Mouse (Mus musculus): ENCODE measurements around the gene Fam81b. TPM values are rescaled to one million over a fixed set of nuclear protein-coding genes. Genes with fewer than 3 reads are reported as not detected.

The Fam81b gene
- polyA plus RNA-seq, 1 experiment from 2014 or later: not detected

DNA sequence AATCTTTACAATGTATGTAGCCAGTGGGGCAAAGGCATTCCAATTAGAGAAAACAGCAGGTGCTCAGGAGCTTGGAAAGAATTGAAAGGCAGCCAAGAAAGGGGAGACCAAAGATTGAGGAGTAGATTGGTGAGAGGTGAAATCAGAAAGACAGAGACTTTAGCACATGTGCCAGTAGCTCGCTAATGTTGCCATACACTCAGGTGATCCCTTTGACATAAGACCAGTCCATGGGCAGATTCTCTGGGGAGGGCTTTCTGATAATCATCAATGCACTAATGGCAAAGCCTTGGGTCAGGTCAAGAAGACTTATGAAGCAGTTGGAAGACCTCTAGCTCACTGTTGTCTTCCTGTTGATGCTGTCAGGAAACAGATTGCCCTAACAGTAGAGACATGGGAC is 671 bp downstream of the Fam81b start:
- no peaks in the 10 kb centered on the region for H3K27me3 ChIP-seq (ENCODE audit: insufficient read depth, low read length)
- no peaks in the 10 kb centered on the region for H3K36me3 ChIP-seq (ENCODE audit: insufficient read depth)
- WGBS: 75% methylated on average over 1 of the region's 1 CpGs
- ATAC-seq (ENCODE audit: insufficient read depth) (no peak), DNase-seq (no peak)
- H3K9ac ChIP-seq: no peak overlapping the region
- H3K4me2 ChIP-seq: no peak overlapping the region
- TF ChIP-seq CTCF (IDR thresholded peaks at IDR 0.05; ENCODE audit: low read depth): no peak
- H3K9me3 ChIP-seq (ENCODE audit: low read depth, low read length): no peaks in the 10 kb centered on the region
- no peaks in the 10 kb centered on the region for H3K4me1 ChIP-seq (ENCODE audit: insufficient read depth)
- H3K4me3 ChIP-seq (ENCODE audit: low read depth, low read length): no peak overlapping the region
- H3K27ac ChIP-seq (ENCODE audit: low read depth): no peak overlapping the region

DNA sequence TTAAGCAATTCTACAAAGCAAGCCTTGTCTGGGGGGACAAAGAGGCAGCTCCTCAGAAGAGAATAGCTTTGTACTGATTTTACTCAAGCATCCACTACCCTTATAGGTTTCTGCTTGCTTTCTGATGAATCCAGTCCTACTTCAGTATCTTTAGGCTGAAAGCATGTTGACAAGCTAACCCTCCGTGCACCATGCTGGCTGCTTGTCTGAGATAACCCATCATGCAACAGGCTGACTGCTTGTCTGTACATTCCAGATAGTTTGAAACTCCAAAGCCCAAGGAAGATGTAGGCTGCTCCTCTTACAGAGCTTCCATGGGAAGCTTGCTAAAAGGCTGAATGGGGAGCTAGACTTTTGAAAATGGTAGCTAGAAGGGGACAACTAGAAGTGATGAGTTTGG is 1.7 kb downstream of the Fam81b start:
- Histone ChIP-seq H3K9ac (no peak overlapping the region), H3K9me3 (ENCODE audit: low read depth, low read length) (no peaks in the 10 kb centered on the region), H3K4me2 (no peak overlapping the region), H3K36me3 (ENCODE audit: insufficient read depth) (no peaks in the 10 kb centered on the region), H3K27ac (ENCODE audit: low read depth) (no peak overlapping the region), H3K4me1 (ENCODE audit: insufficient read depth) (no peaks in the 10 kb centered on the region), H3K4me3 (ENCODE audit: low read depth, low read length) (no peak overlapping the region), H3K27me3 (ENCODE audit: insufficient read depth, low read length) (no peaks in the 10 kb centered on the region)
- no peak for TF ChIP-seq CTCF (IDR thresholded peaks at IDR 0.05; ENCODE audit: low read depth)
- ATAC-seq (ENCODE audit: insufficient read depth) (no peak), DNase-seq (no peak)
- WGBS: 61% methylated on average over 1 of the region's 1 CpGs

DNA sequence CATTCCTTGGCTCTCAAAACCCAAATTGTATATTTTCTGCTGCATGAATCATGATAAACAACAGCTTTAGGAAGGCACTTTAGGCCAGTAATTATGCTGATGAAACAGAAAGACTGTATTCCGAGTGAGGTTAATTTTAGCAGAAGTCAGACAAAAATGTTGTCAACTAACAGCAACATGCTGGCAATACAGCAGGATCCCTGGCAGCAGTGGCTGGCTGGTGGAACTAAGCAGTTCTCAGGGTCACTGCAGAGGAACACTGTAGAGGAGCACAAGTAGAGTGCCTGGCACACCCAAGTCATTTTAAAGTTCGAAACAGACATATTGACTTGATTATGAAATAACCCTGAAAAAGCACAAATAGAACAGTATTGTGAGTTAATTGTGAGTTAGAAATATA is 2.8 kb downstream of the Fam81b start:
- peak; percentile 37 for DNase-seq

DNA sequence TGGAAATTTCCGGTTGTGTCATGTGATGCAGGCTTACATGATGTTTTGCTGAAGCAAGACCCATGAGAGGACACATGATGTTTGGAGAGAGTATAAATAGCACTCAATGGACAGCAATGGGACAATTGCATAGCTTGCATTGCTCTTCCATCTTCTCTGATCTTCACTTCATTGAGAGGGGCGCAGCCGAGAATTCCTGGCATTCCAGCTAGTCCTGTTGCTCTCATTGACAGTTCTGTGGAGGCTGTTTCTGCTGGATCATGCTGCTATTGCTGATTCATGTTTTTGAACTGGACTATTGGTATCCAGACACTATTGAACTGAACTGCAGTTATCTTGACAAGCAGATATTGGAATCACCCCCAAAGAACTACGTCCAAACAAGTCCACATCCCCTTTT is 12.8 kb downstream of the Fam81b start:
- no peaks in the 10 kb centered on the region for H3K9me3 ChIP-seq (ENCODE audit: low read depth, low read length)
- H3K4me2 ChIP-seq: no peak overlapping the region
- no peaks in the 10 kb centered on the region for H3K27me3 ChIP-seq (ENCODE audit: insufficient read depth, low read length)
- no peak overlapping the region for H3K27ac ChIP-seq (ENCODE audit: low read depth)
- ATAC-seq (ENCODE audit: insufficient read depth): no peak
- 48% methylated on average over 4 of the region's 4 CpGs for WGBS
- no peaks in the 10 kb centered on the region for H3K36me3 ChIP-seq (ENCODE audit: insufficient read depth)
- H3K4me3 ChIP-seq (ENCODE audit: low read depth, low read length): no peak overlapping the region
- TF ChIP-seq CTCF (IDR thresholded peaks at IDR 0.05; ENCODE audit: low read depth): no peak
- DNase-seq: no peak
- H3K4me1 ChIP-seq (ENCODE audit: insufficient read depth): no peaks in the 10 kb centered on the region
- H3K9ac ChIP-seq: no peak overlapping the region

More for the DNA sequence above, 2.8 kb downstream of the Fam81b start:
- Histone ChIP-seq H3K36me3 (ENCODE audit: insufficient read depth) (no peaks in the 10 kb centered on the region), H3K9me3 (ENCODE audit: low read depth, low read length) (no peaks in the 10 kb centered on the region), H3K27ac (ENCODE audit: low read depth) (no peak overlapping the region), H3K4me2 (no peak overlapping the region), H3K4me3 (ENCODE audit: low read depth, low read length) (no peak overlapping the region), H3K9ac (no peak overlapping the region), H3K27me3 (ENCODE audit: insufficient read depth, low read length) (no peaks in the 10 kb centered on the region), H3K4me1 (ENCODE audit: insufficient read depth) (no peaks in the 10 kb centered on the region)
- ATAC-seq (ENCODE audit: insufficient read depth): no peak
- TF ChIP-seq CTCF (IDR thresholded peaks at IDR 0.05; ENCODE audit: low read depth): no peak
- WGBS: 76% methylated on average over 2 of the region's 2 CpGs

DNA sequence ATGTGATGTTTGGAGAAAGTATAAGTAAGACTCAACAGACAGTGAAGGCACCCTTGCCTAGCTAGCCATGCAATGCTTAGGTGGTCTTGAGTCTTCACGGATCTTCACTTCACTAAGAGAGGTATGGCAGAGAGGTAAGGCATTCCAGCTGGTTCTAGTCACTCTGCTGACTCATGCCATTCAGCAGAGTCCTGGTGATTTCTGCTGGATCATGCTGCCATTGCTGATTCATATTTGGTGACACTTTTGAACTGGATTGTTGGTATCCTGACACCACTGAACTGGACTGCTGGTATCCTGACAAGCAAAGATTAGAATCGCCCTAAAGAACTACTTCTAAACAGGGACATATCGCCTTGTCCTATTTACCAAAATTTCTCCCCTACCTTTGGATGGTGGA is 20.3 kb downstream of the Fam81b start:
- H3K36me3 ChIP-seq (ENCODE audit: insufficient read depth): no peaks in the 10 kb centered on the region
- TF ChIP-seq CTCF (IDR thresholded peaks at IDR 0.05; ENCODE audit: low read depth): no peak
- ATAC-seq (ENCODE audit: insufficient read depth): no peak
- no peaks in the 10 kb centered on the region for H3K27me3 ChIP-seq (ENCODE audit: insufficient read depth, low read length)
- H3K9me3 ChIP-seq (ENCODE audit: low read depth, low read length): no peaks in the 10 kb centered on the region
- DNase-seq: no peak
- no peak overlapping the region for H3K9ac ChIP-seq
- WGBS: 86% methylated on average over 3 of the region's 3 CpGs
- H3K4me1 ChIP-seq (ENCODE audit: insufficient read depth): no peaks in the 10 kb centered on the region
- H3K4me3 ChIP-seq (ENCODE audit: low read depth, low read length): no peak overlapping the region
- no peak overlapping the region for H3K27ac ChIP-seq (ENCODE audit: low read depth)
- no peak overlapping the region for H3K4me2 ChIP-seq

DNA sequence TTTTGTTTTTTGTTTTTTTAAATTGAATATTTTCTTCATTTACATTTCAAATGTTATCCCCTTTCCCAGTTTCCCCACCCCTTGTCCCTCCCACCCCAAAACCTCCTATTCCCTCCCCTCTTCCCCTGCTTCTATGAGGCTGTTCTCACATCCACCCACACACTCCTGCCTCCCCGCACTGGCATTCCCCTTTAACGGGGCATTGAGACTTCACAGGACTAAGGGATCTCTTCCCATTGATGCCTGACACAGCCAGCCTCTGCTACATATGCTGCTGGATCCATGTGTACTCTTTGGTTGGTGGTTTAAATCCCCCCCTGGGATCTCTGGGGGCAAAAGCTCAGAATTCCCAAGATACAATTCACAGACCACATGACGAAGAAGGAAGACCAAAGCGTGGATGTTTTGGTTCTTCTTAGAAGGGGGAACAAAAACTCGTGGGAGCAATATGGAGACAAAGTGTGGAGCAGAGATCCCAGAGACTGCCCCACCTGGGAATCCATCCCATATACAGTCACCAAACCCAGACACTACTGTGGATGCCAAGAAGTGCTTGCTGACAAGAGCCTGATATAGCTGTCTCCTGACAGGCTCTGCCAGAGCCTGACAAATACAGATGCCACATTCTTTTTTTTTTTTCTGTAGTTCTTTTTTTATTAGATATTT is 40.4 kb downstream of the Fam81b start:
- Histone ChIP-seq H3K4me3 (ENCODE audit: low read depth, low read length) (no peak overlapping the region), H3K9me3 (ENCODE audit: low read depth, low read length) (no peaks in the 10 kb centered on the region), H3K9ac (no peak overlapping the region), H3K27me3 (ENCODE audit: insufficient read depth, low read length) (no peaks in the 10 kb centered on the region), H3K36me3 (ENCODE audit: insufficient read depth) (no peaks in the 10 kb centered on the region), H3K4me2 (no peak overlapping the region), H3K4me1 (ENCODE audit: insufficient read depth) (no peaks in the 10 kb centered on the region), H3K27ac (ENCODE audit: low read depth) (no peak overlapping the region)
- DNase-seq (no peak), ATAC-seq (ENCODE audit: insufficient read depth) (no peak)
- WGBS: 64% methylated on average over 5 of the region's 5 CpGs
- no peak for TF ChIP-seq CTCF (IDR thresholded peaks at IDR 0.05; ENCODE audit: low read depth)

DNA sequence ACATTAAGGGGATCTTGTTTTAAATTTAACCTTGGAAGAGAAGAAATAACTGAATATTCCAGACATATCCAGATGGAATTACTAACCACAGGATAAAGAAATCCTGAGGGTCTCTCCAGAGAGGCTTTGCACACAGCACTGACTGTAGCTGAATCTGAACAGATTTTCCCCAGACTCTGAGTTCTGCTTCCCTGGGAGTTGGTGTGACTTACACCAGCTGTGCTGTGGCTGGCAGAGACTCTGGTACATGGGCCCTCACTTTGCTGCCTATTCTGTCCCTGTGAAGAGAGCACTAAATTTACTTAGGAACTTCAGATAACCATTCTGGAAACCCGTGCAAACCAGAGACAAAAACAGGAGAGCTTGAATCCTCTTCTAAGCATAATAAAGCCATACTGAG is 46.1 kb downstream of the Fam81b start:
- Histone ChIP-seq H3K9me3 (ENCODE audit: low read depth, low read length) (no peaks in the 10 kb centered on the region), H3K27ac (ENCODE audit: low read depth) (no peak overlapping the region), H3K9ac (no peak overlapping the region), H3K27me3 (ENCODE audit: insufficient read depth, low read length) (no peaks in the 10 kb centered on the region), H3K4me1 (ENCODE audit: insufficient read depth) (no peaks in the 10 kb centered on the region), H3K4me2 (no peak overlapping the region), H3K36me3 (ENCODE audit: insufficient read depth) (no peaks in the 10 kb centered on the region), H3K4me3 (ENCODE audit: low read depth, low read length) (no peak overlapping the region)
- WGBS: 57% methylated on average over 1 of the region's 1 CpGs
- DNase-seq (no peak), ATAC-seq (ENCODE audit: insufficient read depth) (no peak)
- TF ChIP-seq CTCF (IDR thresholded peaks at IDR 0.05; ENCODE audit: low read depth): no peak

DNA sequence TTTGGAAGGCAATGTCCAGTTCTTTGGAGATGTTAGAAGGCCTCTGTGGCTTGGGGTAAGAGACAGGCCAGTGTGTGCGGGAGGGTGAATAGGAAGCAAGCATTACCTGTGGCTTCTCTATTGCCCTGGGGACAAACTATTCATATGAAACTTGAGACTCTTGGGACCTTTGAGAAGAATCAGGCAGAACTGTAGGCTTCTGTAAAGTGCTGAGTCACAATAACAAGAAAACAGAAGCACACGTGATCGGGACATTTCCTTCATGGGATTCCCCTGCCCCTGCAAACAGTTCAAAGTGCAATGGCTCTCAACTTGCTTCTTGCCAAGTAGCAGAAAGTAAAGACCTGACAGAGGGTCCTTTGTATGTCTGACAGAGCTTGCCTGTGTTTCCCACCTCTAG is 48.5 kb downstream of the Fam81b start:
- no peaks in the 10 kb centered on the region for H3K36me3 ChIP-seq (ENCODE audit: insufficient read depth)
- H3K4me2 ChIP-seq: no peak overlapping the region
- ATAC-seq (ENCODE audit: insufficient read depth) (no peak), DNase-seq (no peak)
- H3K4me3 ChIP-seq (ENCODE audit: low read depth, low read length): no peak overlapping the region
- no peaks in the 10 kb centered on the region for H3K9me3 ChIP-seq (ENCODE audit: low read depth, low read length)
- H3K4me1 ChIP-seq (ENCODE audit: insufficient read depth): no peaks in the 10 kb centered on the region
- no peak for TF ChIP-seq CTCF (IDR thresholded peaks at IDR 0.05; ENCODE audit: low read depth)
- H3K27ac ChIP-seq (ENCODE audit: low read depth): no peak overlapping the region
- no peak overlapping the region for H3K9ac ChIP-seq
- WGBS: 68% methylated on average over 3 of the region's 3 CpGs
- no peaks in the 10 kb centered on the region for H3K27me3 ChIP-seq (ENCODE audit: insufficient read depth, low read length)

Data from lung, embryonic 14.5 days (tissue).